Mouse (Mus musculus) MEL (cell line): Measurements from ENCODE around the gene Gdap2. TPM values are rescaled to one million over a fixed set of nuclear protein-coding genes. Genes with fewer than 3 reads are reported as not detected.

ENCODE experiments used
- DNase-seq: peaks from one replicate; pipeline ENCODE4 v3.0.0; 2011; ENCODE audit warnings: low read depth, low spot score
- H3K27ac ChIP-seq: 2 replicates; pipeline ENCODE4 v1.5.1; 2012; ENCODE audit warnings: low read depth, mild to moderate bottlenecking, control low read depth, low read length, moderate library complexity; ENCODE audit not compliant: control insufficient read depth
- H3K27me3 ChIP-seq, 2 experiments: fragments of 150-350 bp in 1 of 2; sonication (generic) in 1 of 2; 2 replicates each; pipeline ENCODE4 v1.6.1; 2012; ENCODE audit warnings: low read length in 2 of 2, mild to moderate bottlenecking in 2 of 2, improper control_type of control experiment in 1 of 2, moderate library complexity in 1 of 2; ENCODE audit not compliant: insufficient read depth in 2 of 2, control insufficient read depth in 1 of 2
- H3K36me3 ChIP-seq, 2 experiments: 2 replicates each; pipeline ENCODE4 v1.6.1; 2012 to 2014; ENCODE audit warnings: low read length in 2 of 2, improper control_type of control experiment in 1 of 2, inconsistent platforms in 1 of 2, mild to moderate bottlenecking in 1 of 2; ENCODE audit not compliant: insufficient read depth in 2 of 2, control insufficient read depth in 1 of 2
- H3K4me1 ChIP-seq, 2 experiments: fragments of 150-350 bp in 1 of 2; sonication (generic) in 1 of 2; 2 replicates each; pipeline ENCODE4 v1.6.1; 2012; ENCODE audit warnings: low read length in 2 of 2, improper control_type of control experiment in 1 of 2, mild to moderate bottlenecking in 1 of 2; ENCODE audit not compliant: insufficient read depth in 2 of 2, control insufficient read depth in 1 of 2
- H3K4me3 ChIP-seq, 2 experiments: fragments of 150-350 bp in 1 of 2; sonication (generic) in 1 of 2; 2 replicates each; pipeline ENCODE4 v1.5.1; 2012; ENCODE audit warnings: low read depth in 2 of 2, low read length in 2 of 2, mild to moderate bottlenecking in 2 of 2, moderate library complexity in 2 of 2, control low read depth in 1 of 2, improper control_type of control experiment in 1 of 2; ENCODE audit not compliant: control insufficient read depth in 1 of 2, insufficient read depth in 1 of 2
- H3K79me2 ChIP-seq: 2 replicates; pipeline ENCODE4 v1.6.1; 2012; ENCODE audit warnings: mild to moderate bottlenecking, low read length, moderate library complexity; ENCODE audit not compliant: control insufficient read depth, poor library complexity, insufficient read depth
- H3K9ac ChIP-seq: 2 replicates; pipeline ENCODE4 v1.6.1; 2012; ENCODE audit warnings: low read depth, mild to moderate bottlenecking, control low read depth, low read length, moderate library complexity; ENCODE audit not compliant: control insufficient read depth, poor library complexity, severe bottlenecking
- H3K9me3 ChIP-seq: fragments of 150-350 bp; sonication (generic); replicated peaks from 2 replicates; pipeline ENCODE4 v1.6.1; 2012; ENCODE audit warnings: mild to moderate bottlenecking, low read length, improper control_type of control experiment, moderate library complexity; ENCODE audit not compliant: insufficient read depth
- CHD1 ChIP-seq: IDR thresholded peaks from 2 replicates; pipeline ENCODE4 v1.6.1; 2012; ENCODE audit warnings: low read depth, mild to moderate bottlenecking, inconsistent platforms, low read length, improper control_type of control experiment
- HCFC1 ChIP-seq: IDR thresholded peaks from 2 replicates; pipeline ENCODE4 v1.6.1; 2012; ENCODE audit warnings: low read depth, mild to moderate bottlenecking, inconsistent platforms, low read length, improper control_type of control experiment, moderate library complexity
- JUND ChIP-seq: IDR thresholded peaks from 2 replicates; pipeline ENCODE4 v1.6.1; 2011; ENCODE audit warnings: low read depth, mild to moderate bottlenecking, improper control_type of control experiment, low read length
- MAFK ChIP-seq: IDR thresholded peaks from 2 replicates; pipeline ENCODE4 v1.6.1; 2011; ENCODE audit warnings: low read depth, mild to moderate bottlenecking, low read length, improper control_type of control experiment, borderline replicate concordance
- MAZ ChIP-seq: IDR thresholded peaks from 2 replicates; pipeline ENCODE4 v1.6.1; 2012; ENCODE audit warnings: low read depth, mild to moderate bottlenecking, inconsistent platforms, low read length, improper control_type of control experiment
- MXI1 ChIP-seq: IDR thresholded peaks from 2 replicates; pipeline ENCODE4 v1.6.1; 2011; ENCODE audit warnings: mild to moderate bottlenecking, low read depth, low read length, improper control_type of control experiment
- MYB ChIP-seq: IDR thresholded peaks from 2 replicates; pipeline ENCODE4 v1.6.1; 2011; ENCODE audit warnings: mild to moderate bottlenecking, low read depth, low read length, improper control_type of control experiment
- POLR2A ChIP-seq, 2 experiments: IDR thresholded peaks; 2 replicates each; pipeline ENCODE4 v1.6.1; 2011 to 2012; ENCODE audit warnings: low read length in 2 of 2, mild to moderate bottlenecking in 2 of 2, control low read depth in 1 of 2, improper control_type of control experiment in 1 of 2, low read depth in 1 of 2, moderate library complexity in 1 of 2; ENCODE audit not compliant: control insufficient read depth in 1 of 2, insufficient read depth in 1 of 2, poor library complexity in 1 of 2
- RAD21 ChIP-seq: IDR thresholded peaks from 2 replicates; pipeline ENCODE4 v1.6.1; 2011; ENCODE audit warnings: mild to moderate bottlenecking, low read depth, low read length, improper control_type of control experiment
- SMC3 ChIP-seq: IDR thresholded peaks from 2 replicates; pipeline ENCODE4 v1.6.1; 2011; ENCODE audit warnings: low read depth, low read length, improper control_type of control experiment
- TAL1 ChIP-seq: IDR thresholded peaks from 2 replicates; pipeline ENCODE4 v1.6.1; 2012; ENCODE audit warnings: mild to moderate bottlenecking, inconsistent platforms, low read length, moderate library complexity, mixed read lengths
- TBP ChIP-seq: IDR thresholded peaks from 2 replicates; pipeline ENCODE4 v1.8.0; 2011; ENCODE audit warnings: low read depth, low read length, improper control_type of control experiment
- USF2 ChIP-seq, 2 experiments: IDR thresholded peaks; 2 replicates each; pipeline ENCODE4 v1.6.1; 2011 to 2012; ENCODE audit warnings: improper control_type of control experiment in 2 of 2, low read length in 2 of 2, borderline replicate concordance in 1 of 2, inconsistent platforms in 1 of 2, low read depth in 1 of 2, mild to moderate bottlenecking in 1 of 2; ENCODE audit not compliant: insufficient read depth in 1 of 2
- ZKSCAN1 ChIP-seq: IDR thresholded peaks from 2 replicates; pipeline ENCODE4 v1.6.1; 2012; ENCODE audit warnings: low read depth, mild to moderate bottlenecking, inconsistent platforms, low read length, improper control_type of control experiment, moderate library complexity
- ZMIZ1 ChIP-seq: IDR thresholded peaks from 2 replicates; pipeline ENCODE4 v1.6.1; 2012; ENCODE audit warnings: low read depth, mild to moderate bottlenecking, inconsistent platforms, low read length, improper control_type of control experiment, moderate library complexity
- polyA plus RNA-seq, 2 experiments: library from polyadenylated mRNA; stranded (reverse) in 1 of 2; unstranded in 1 of 2; fragments of >175 nt in 1 of 2; fragments of >200 nt in 1 of 2; gene quantifications; 2 replicates each; pipeline versions ENCODE4 v1.2.1 to v1.2.4; 2012; ENCODE audit warnings: low replicate concordance in 2 of 2, low read depth in 1 of 2; ENCODE audit not compliant: insufficient read length in 2 of 2, insufficient read depth in 1 of 2, missing spikeins in 1 of 2
- total RNA-seq: library from RNA; depleted of rRNA; stranded (reverse); fragments of 300-350 nt; gene quantifications from 2 replicates; pipeline ENCODE4 v1.2.3, GENCODE M21; 2012

Gene Gdap2
- total and polyA plus RNA-seq, 3 experiments = 14.6 to 17.3 TPM; not detected in 1

DNA sequence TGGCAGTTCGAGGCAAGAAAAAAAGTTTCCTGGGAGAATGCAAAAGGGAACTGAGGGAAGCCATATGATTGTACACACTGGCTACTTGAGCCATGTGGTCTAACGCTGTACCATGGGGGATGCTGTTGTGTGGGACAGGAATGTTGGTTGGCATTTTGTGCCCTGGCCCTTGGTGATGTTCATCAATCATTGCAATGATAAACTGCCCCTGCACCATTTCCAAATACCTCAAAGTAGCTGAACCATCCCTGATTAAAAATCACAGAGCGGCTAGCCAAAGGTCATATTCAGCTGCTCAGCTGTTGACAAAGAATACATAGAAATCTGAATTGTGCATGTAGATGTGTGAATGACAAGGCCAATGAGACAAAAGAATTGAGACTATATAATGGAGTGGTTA, 66.8 kb downstream of the Gdap2 start:
- Histone ChIP-seq H3K27me3 (peaks cover 0 to 2% of the 10 kb centered on the region in 2 experiments; a peak in 1 of 4 replicates), H3K36me3 (no peaks in the 10 kb centered on the region), H3K4me3 (no peak overlapping the region), H3K9me3 (no peaks in the 10 kb centered on the region), H3K9ac (no peak overlapping the region), H3K27ac (no peak overlapping the region), H3K4me1 (no peaks in the 10 kb centered on the region), H3K79me2 (no peaks in the 10 kb centered on the region)
- TF ChIP-seq SMC3 (no peak), CHD1 (no peak), ZKSCAN1 (no peak), MXI1 (no peak), POLR2A (IDR thresholded peaks at IDR 0.05; ENCODE audit: control insufficient read depth in 1 of 2, insufficient read depth in 1 of 2, low read depth in 1 of 2, low read length in 2 of 2, poor library complexity in 1 of 2) (no peak), USF2 (IDR thresholded peaks at IDR 0.05; ENCODE audit: borderline replicate concordance in 1 of 2, insufficient read depth in 1 of 2, low read depth in 1 of 2, low read length in 2 of 2) (no peak), ZMIZ1 (no peak), TBP (no peak), HCFC1 (no peak), RAD21 (no peak)
- DNase-seq = no peak

GRCm38 (mm10) chr3:100236725-100237436, 74.7 kb downstream of the Gdap2 start:
- no peak for TF ChIP-seq HCFC1
- no peak for DNase-seq

GRCm38 (mm10) chr3:100242230-100242629, 80.0 kb downstream of the Gdap2 start:
- TF ChIP-seq POLR2A (IDR thresholded peaks at IDR 0.05; ENCODE audit: control insufficient read depth in 1 of 2, insufficient read depth in 1 of 2, low read depth in 1 of 2, low read length in 2 of 2, poor library complexity in 1 of 2) (no peak), MAFK (no peak), MAZ (no peak), USF2 (IDR thresholded peaks at IDR 0.05; ENCODE audit: borderline replicate concordance in 1 of 2, insufficient read depth in 1 of 2, low read depth in 1 of 2, low read length in 2 of 2) (no peak), TAL1 (no peak), JUND (no peak), RAD21 (no peak), MYB (no peak)
- Histone ChIP-seq H3K36me3 (no peaks in the 10 kb centered on the region), H3K9me3 (no peaks in the 10 kb centered on the region), H3K4me3 (no peak overlapping the region), H3K4me1 (no peaks in the 10 kb centered on the region), H3K27me3 (no peaks in the 10 kb centered on the region; a peak in 1 of 4 replicates), H3K79me2 (no peaks in the 10 kb centered on the region), H3K9ac (no peak overlapping the region), H3K27ac (no peak overlapping the region)
- no peak for DNase-seq

More at GRCm38 (mm10) chr3:100236725-100237436, 74.7 kb downstream of the Gdap2 start:
- no peaks in the 10 kb centered on the region for H3K36me3 ChIP-seq
- H3K4me3 ChIP-seq = no peak overlapping the region
- H3K27me3 ChIP-seq = no peaks in the 10 kb centered on the region
- no peak overlapping the region for H3K9ac ChIP-seq
- H3K27ac ChIP-seq = no peak overlapping the region
- H3K9me3 ChIP-seq = no peaks in the 10 kb centered on the region
- H3K79me2 ChIP-seq = no peaks in the 10 kb centered on the region
- no peaks in the 10 kb centered on the region for H3K4me1 ChIP-seq
